Mouse (Mus musculus): ENCODE results near the gene Plxna4. TPM values are rescaled to one million over a fixed set of nuclear protein-coding genes. Genes with fewer than 3 reads are reported as not detected.

Gene Plxna4
- polyA plus RNA-seq, 2 experiments from 2014 or later, result not detected

GRCm38 (mm10) chr6:32338416-32338943 lies 249.5 kb downstream of the Plxna4 start:
- ATAC-seq, result no peak

- ATAC-seq, result no peak
Measured at GRCm38 (mm10) chr6:32331281-32331680, 256.7 kb downstream of the Plxna4 start.

- ATAC-seq, result no peak
Measured at GRCm38 (mm10) chr6:32330034-32330795, 257.8 kb downstream of the Plxna4 start.

GRCm38 (mm10) chr6:32328028-32328427 lies 260.0 kb downstream of the Plxna4 start:
- ATAC-seq, result no peak

GRCm38 (mm10) chr6:32327173-32327572 lies 260.8 kb downstream of the Plxna4 start:
- ATAC-seq, result no peak

- ATAC-seq, result no peak
Measured at GRCm38 (mm10) chr6:32326406-32326805, 261.6 kb downstream of the Plxna4 start.

- ATAC-seq, result no peak
Measured at GRCm38 (mm10) chr6:32325851-32326250, 262.1 kb downstream of the Plxna4 start.

GRCm38 (mm10) chr6:32321187-32321586 lies 266.8 kb downstream of the Plxna4 start:
- no peak for ATAC-seq

GRCm38 (mm10) chr6:32320254-32320653 lies 267.7 kb downstream of the Plxna4 start:
- ATAC-seq, result no peak

GRCm38 (mm10) chr6:32317470-32317869 lies 270.5 kb downstream of the Plxna4 start:
- ATAC-seq, result no peak

GRCm38 (mm10) chr6:32315011-32315450 lies 273.0 kb downstream of the Plxna4 start:
- ATAC-seq, result no peak

- ATAC-seq, result no peak
Measured at GRCm38 (mm10) chr6:32309147-32309546, 278.8 kb downstream of the Plxna4 start.

GRCm38 (mm10) chr6:32300611-32301010 lies 287.4 kb downstream of the Plxna4 start:
- no peak for ATAC-seq

GRCm38 (mm10) chr6:32281457-32281856 lies 306.5 kb downstream of the Plxna4 start:
- no peak for ATAC-seq

- ATAC-seq, result no peak
Measured at GRCm38 (mm10) chr6:32280728-32281127, 307.3 kb downstream of the Plxna4 start.

GRCm38 (mm10) chr6:32271463-32271862 lies 316.5 kb downstream of the Plxna4 start:
- no peak for ATAC-seq

GRCm38 (mm10) chr6:32266085-32266484 lies 321.9 kb downstream of the Plxna4 start:
- ATAC-seq, result no peak

GRCm38 (mm10) chr6:32261339-32261738 lies 326.7 kb downstream of the Plxna4 start:
- no peak for ATAC-seq

GRCm38 (mm10) chr6:32260341-32260740 lies 327.7 kb downstream of the Plxna4 start:
- no peak for ATAC-seq

- no peak for ATAC-seq
Measured at GRCm38 (mm10) chr6:32255191-32255590, 332.8 kb downstream of the Plxna4 start.

GRCm38 (mm10) chr6:32252168-32252567 lies 335.8 kb downstream of the Plxna4 start:
- ATAC-seq, result no peak

GRCm38 (mm10) chr6:32251674-32252073 lies 336.3 kb downstream of the Plxna4 start:
- ATAC-seq, result no peak

GRCm38 (mm10) chr6:32246036-32246435 lies 342.0 kb downstream of the Plxna4 start:
- ATAC-seq, result no peak

- no peak for ATAC-seq
Measured at GRCm38 (mm10) chr6:32243040-32243439, 345.0 kb downstream of the Plxna4 start.

Data from activated CD4-positive, CD25-positive, alpha-beta regulatory T cell, adult 4 months (primary cell).